Mouse (Mus musculus): ENCODE measurements around the gene Vmn1r28. TPM values are rescaled to one million over a fixed set of nuclear protein-coding genes. Genes with fewer than 3 reads are reported as not detected.
"Not testable (repeated sequence)": the region's sequence is repeated elsewhere in the genome, so short reads cannot be mapped to it uniquely, and the experiment has no call there.

Vmn1r28 gene
- polyA plus RNA-seq (2015; fragmentation: Nextera tagmentation; extraction: Ambion mirVana), result not detected in 2 replicates

DNA sequence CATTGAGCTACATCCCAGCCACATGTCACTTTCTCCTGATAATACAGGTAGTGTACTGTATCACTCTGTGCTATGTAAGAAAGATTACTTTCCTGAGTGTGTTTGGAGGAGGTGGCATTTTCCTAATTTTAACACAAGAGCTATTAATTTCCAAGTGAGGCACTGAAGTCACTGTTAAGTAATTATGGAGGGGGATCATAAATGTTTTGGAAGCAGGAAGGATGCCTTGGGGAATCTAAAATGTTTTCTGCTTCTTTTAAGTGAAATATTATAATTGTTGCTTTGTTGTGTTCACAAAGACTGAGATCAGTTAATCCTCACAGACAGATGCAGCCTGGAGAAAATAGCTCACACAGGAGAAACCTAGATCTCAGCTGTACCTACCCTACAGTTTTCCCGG is at the start of gene Vmn1r28:
Gene Vmn1r28 (plus strand): TSS at position 301 of the 400 bp plus-strand sequence.
- 72% methylated on average over 1 of the region's 1 CpGs for WGBS

DNA sequence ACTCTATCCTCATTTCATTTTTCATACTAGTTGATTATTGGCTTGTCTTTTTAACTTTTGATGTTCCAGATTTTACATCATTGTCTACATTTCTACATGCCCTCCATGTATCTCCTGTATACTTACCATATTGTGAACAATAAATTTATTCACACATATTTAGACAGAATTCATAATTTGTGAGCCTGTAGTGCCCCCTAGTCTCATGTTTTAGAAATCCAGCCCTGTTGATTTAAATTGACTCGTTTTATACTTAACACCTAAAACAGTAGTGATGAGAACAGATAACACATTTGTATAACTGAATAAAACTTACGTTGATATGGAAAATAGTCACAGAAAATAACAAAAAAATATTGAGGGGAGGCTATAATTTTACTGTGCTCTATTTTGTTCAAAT is 45.7 kb upstream of the Vmn1r28 start:
- Histone ChIP-seq H3K4me2 (replicated peaks) (no peak overlapping the region), H3K9ac (no peak overlapping the region), H3K36me3 (no peaks in the 10 kb centered on the region), H3K4me1 (no peaks in the 10 kb centered on the region), H3K27ac (replicated peaks) (no peak overlapping the region), H3K27me3 (no peaks in the 10 kb centered on the region), H3K9me3 (replicated peaks) (no peaks in the 10 kb centered on the region), H3K4me3 (replicated peaks) (no peak overlapping the region)
- 68% methylated on average over 2 of the region's 2 CpGs for WGBS
- ATAC-seq (ENCODE audit: insufficient number of reproducible peaks, low FRiP score, low TSS enrichment, low read depth), result no peak

More for the DNA sequence above, at the start of gene Vmn1r28:
- Histone ChIP-seq H3K4me3 (replicated peaks) (no peak within 1 kb of the TSS), H3K9ac (no peak within 1 kb of the TSS), H3K4me1 (no peaks in the 10 kb centered on the region), H3K27me3 (no peaks in the 10 kb centered on the region), H3K36me3 (no peaks in the 10 kb centered on the region), H3K4me2 (replicated peaks) (no peak within 1 kb of the TSS), H3K27ac (replicated peaks) (no peak within 1 kb of the TSS), H3K9me3 (replicated peaks) (no peaks in the 10 kb centered on the region)
- ATAC-seq (ENCODE audit: insufficient number of reproducible peaks, low FRiP score, low TSS enrichment, low read depth), result no peak

DNA sequence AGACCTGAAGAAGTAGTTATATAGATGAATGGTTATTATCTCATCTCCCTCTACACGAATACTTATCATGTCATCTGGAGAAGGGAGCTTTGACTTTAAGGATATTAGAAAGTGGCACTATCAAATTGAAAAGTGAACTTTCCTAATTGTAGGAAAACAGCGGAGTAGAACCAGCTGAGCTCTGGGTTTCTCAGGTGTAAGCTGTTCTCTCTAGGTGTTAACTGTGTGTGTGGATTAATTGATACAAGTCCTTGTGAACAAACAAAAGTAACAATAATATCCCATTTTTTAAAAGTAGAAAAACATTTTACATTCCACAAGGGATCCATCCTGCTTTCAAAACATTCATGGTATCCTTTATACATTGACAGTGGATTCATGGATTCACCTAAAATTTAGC is 43.1 kb upstream of the Vmn1r28 start, which contains the start of gene Vmn1r27:
Gene Vmn1r27 (minus strand): TSS at position 101 of the 400 bp plus-strand sequence.
- H3K27me3 ChIP-seq, result no peaks in the 10 kb centered on the region
- H3K4me3 ChIP-seq (replicated peaks), result no peak within 1 kb of the TSS
- no peaks in the 10 kb centered on the region for H3K36me3 ChIP-seq
- H3K9ac ChIP-seq, result no peak within 1 kb of the TSS
- H3K9me3 ChIP-seq (replicated peaks), result no peaks in the 10 kb centered on the region
- WGBS, result 73% methylated on average over 2 of the region's 2 CpGs
- no peak within 1 kb of the TSS for H3K27ac ChIP-seq (replicated peaks)
- H3K4me2 ChIP-seq (replicated peaks), result no peak within 1 kb of the TSS
- no peaks in the 10 kb centered on the region for H3K4me1 ChIP-seq
- no peak for ATAC-seq (ENCODE audit: insufficient number of reproducible peaks, low FRiP score, low TSS enrichment, low read depth)

DNA sequence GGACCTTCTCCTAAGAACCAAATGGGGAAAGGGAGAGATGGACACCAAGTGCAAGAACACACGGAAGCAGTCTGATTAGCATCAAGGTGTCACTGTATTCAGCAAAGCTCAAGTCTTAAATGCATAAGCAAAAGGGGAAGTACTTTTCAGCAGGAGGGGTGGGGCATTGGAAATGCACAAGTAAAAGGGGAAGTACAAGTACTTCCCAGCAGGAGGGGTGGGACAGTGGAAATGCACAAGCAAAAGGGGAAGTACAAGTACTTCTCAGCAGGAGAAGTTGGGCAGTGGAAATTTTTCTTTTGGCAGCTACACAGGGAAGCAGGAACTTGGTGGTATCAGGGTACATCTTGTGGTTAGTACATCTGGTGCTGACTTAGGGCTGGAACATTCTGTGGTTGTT is 17.8 kb downstream of the Vmn1r28 start:
- H3K4me2 ChIP-seq (replicated peaks); H3K4me3 ChIP-seq (replicated peaks); H3K36me3 ChIP-seq; H3K27me3 ChIP-seq; H3K4me1 ChIP-seq; H3K9me3 ChIP-seq (replicated peaks); ATAC-seq (ENCODE audit: insufficient number of reproducible peaks, low FRiP score, low TSS enrichment, low read depth); H3K27ac ChIP-seq (replicated peaks); H3K9ac ChIP-seq: not testable (repeated sequence)
- 96% methylated on average over 1 of the region's 1 CpGs for WGBS

DNA sequence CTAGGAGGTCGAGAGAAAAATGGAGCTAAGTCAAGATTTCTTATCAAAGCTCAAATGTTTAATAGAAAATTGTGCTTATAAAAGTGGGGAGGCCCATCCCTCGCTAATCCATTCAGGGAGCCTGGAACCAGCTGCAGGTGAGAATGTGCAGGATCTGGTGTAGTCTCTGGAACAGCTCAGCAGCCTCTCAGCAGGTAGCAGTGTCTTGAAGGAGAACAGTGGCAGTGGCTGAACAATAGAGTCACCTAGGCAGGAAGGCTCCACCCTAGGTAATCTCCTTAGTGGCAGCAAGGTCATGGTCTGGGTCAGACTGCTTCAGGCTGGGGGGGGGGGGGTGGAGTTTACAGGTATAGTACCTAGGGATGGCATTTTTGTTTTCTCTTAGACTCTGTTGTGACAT is 30.4 kb downstream of the Vmn1r28 start:
- Histone ChIP-seq H3K9ac (no peak overlapping the region), H3K4me3 (replicated peaks) (no peak overlapping the region), H3K36me3 (no peaks in the 10 kb centered on the region), H3K4me2 (replicated peaks) (no peak overlapping the region), H3K4me1 (no peaks in the 10 kb centered on the region), H3K9me3 (replicated peaks) (no peaks in the 10 kb centered on the region), H3K27me3 (no peaks in the 10 kb centered on the region), H3K27ac (replicated peaks) (no peak overlapping the region)
- ATAC-seq (ENCODE audit: insufficient number of reproducible peaks, low FRiP score, low TSS enrichment, low read depth), result no peak
- 59% methylated on average over 2 of the region's 2 CpGs for WGBS

DNA sequence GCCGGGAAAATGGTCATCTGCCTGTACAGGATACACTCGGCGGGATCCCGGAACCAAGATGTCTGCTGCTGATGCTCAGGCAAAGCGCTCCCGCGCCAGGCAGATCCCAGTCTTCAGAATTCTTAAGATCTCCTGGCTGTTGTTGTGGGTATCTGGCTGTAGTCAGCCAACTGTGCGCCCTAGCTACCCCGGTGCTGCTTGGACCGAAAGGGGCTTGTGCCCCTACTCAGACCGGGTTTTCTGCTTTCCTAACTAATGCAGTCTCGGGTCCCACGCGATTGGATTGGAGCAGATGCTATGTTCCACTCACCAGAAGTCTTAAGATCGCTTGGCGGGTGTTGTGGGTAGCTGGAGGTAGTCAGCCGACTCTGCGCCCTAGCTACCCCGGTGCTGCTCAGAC is 36.7 kb downstream of the Vmn1r28 start:
- not testable (repeated sequence) for ATAC-seq (ENCODE audit: insufficient number of reproducible peaks, low FRiP score, low TSS enrichment, low read depth); H3K4me3 ChIP-seq (replicated peaks); H3K4me1 ChIP-seq; H3K9ac ChIP-seq; H3K27ac ChIP-seq (replicated peaks); H3K9me3 ChIP-seq (replicated peaks); H3K4me2 ChIP-seq (replicated peaks); H3K36me3 ChIP-seq; H3K27me3 ChIP-seq
- 83% methylated on average over 19 of the region's 19 CpGs for WGBS

DNA sequence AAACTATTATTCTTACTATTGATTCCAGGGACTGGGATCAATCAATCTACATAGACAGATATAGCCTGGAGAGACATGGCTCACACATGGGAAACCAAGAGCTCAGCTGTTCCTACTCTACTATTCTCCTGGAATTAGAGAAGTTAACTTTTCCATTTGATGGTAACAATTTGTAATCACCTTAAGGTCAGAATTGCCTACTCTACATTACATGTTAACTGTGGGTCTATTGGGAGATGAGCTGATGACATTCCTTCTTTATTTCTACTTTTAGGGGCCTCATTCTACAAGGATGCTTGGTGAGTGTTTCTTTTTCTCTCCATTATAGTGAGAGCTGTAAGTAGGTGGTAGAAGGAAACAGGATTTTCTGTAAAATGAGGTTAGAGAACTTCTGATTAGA is 39.4 kb downstream of the Vmn1r28 start, which contains the start of gene Vmn1r29:
Gene Vmn1r29 (plus strand): TSS at position 301 of the 400 bp plus-strand sequence.
- ATAC-seq (ENCODE audit: insufficient number of reproducible peaks, low FRiP score, low TSS enrichment, low read depth), result no peak

More for the DNA sequence above, 39.4 kb downstream of the Vmn1r28 start, which contains the start of gene Vmn1r29:
- Histone ChIP-seq H3K4me3 (replicated peaks) (no peak within 1 kb of the TSS), H3K9me3 (replicated peaks) (no peaks in the 10 kb centered on the region), H3K27me3 (no peaks in the 10 kb centered on the region), H3K9ac (no peak within 1 kb of the TSS), H3K27ac (replicated peaks) (no peak within 1 kb of the TSS), H3K36me3 (no peaks in the 10 kb centered on the region), H3K4me2 (replicated peaks) (no peak within 1 kb of the TSS), H3K4me1 (no peaks in the 10 kb centered on the region)

Other genes starting within 250 kb of the Vmn1r28 start
- gene Vmn1r26, start 246.9 kb upstream of the Vmn1r28 start, polyA plus RNA-seq (2015; fragmentation: Nextera tagmentation; extraction: Ambion mirVana), result not detected in 2 replicates
- gene Vmn1r27, start 43.2 kb upstream of the Vmn1r28 start, polyA plus RNA-seq (2015; fragmentation: Nextera tagmentation; extraction: Ambion mirVana), result 0.12 TPM in 1 of 2 replicates, not detected in the other
- gene Vmn1r29, start 39.5 kb downstream of the Vmn1r28 start, polyA plus RNA-seq (2015; fragmentation: Nextera tagmentation; extraction: Ambion mirVana), result not detected in 2 replicates
- gene Vmn1r30, start 181.3 kb downstream of the Vmn1r28 start, polyA plus RNA-seq (2015; fragmentation: Nextera tagmentation; extraction: Ambion mirVana), result not detected in 2 replicates
- not detected in 2 replicates for gene Vmn1r31, start 213.3 kb downstream of the Vmn1r28 start, polyA plus RNA-seq (2015; fragmentation: Nextera tagmentation; extraction: Ambion mirVana)